Mouse (Mus musculus): ENCODE results near the gene Sox2. TPM values are rescaled to one million over a fixed set of nuclear protein-coding genes. Genes with fewer than 3 reads are reported as not detected.

Gene Sox2
- polyA plus RNA-seq, 1 experiment from 2014 or later, result not detected

GRCm38 (mm10) chr3:34641756-34642497 is 8.3 kb upstream of the Sox2 start:
- Histone ChIP-seq H3K9ac (ENCODE audit: low read depth, low read length) (no peak overlapping the region), H3K4me2 (ENCODE audit: low read depth, low read length) (no peak overlapping the region), H3K27ac (ENCODE audit: low read length) (no peak overlapping the region), H3K27me3 (ENCODE audit: control insufficient read depth, insufficient read depth, low read depth, low read length) (peaks cover 77% of the 10 kb centered on the region), H3K4me1 (ENCODE audit: control insufficient read depth, low read depth, low read length) (no peaks in the 10 kb centered on the region), H3K9me3 (replicated peaks; ENCODE audit: control insufficient read depth, low read length) (no peaks in the 10 kb centered on the region), H3K4me3 (ENCODE audit: low read depth, low read length) (no peak overlapping the region), H3K36me3 (ENCODE audit: control insufficient read depth, insufficient read depth) (no peaks in the 10 kb centered on the region)
- 3% methylated on average over 38 of the region's 38 CpGs for WGBS (ENCODE audit: insufficient replicate concordance)
- ATAC-seq (ENCODE audit: low read depth), result no peak

DNA sequence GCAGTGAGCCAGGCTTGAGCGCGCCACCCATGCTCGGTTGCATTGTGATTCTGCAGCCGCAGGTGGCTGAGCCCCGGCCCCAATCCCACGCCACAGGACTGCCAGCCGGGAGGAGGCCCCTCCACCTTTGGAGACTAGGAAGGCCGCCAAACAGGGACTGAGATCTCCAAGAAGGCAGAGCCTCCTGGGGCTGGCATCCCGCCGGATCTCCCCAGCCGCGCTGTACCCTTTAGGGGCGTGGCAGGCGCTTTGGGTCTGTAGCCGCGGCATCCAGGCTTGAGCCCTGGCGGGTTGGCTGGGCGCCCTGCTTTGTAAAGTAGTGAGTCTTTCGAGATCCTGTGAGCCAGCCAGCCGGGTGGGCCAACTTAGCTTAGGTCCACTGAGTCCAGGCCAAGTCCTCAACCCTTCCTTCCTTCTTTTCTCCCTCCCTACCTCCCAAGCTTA is 7.7 kb upstream of the Sox2 start:
- H3K36me3 ChIP-seq (ENCODE audit: control insufficient read depth, insufficient read depth), result no peaks in the 10 kb centered on the region
- no peaks in the 10 kb centered on the region for H3K4me1 ChIP-seq (ENCODE audit: control insufficient read depth, low read depth, low read length)
- ATAC-seq (ENCODE audit: low read depth), result no peak
- no peaks in the 10 kb centered on the region for H3K9me3 ChIP-seq (replicated peaks; ENCODE audit: control insufficient read depth, low read length)
- WGBS (ENCODE audit: insufficient replicate concordance), result under 1% methylated on average over 20 of the region's 20 CpGs
- no peak overlapping the region for H3K9ac ChIP-seq (ENCODE audit: low read depth, low read length)
- no peak overlapping the region for H3K4me3 ChIP-seq (ENCODE audit: low read depth, low read length)
- H3K27ac ChIP-seq (ENCODE audit: low read length), result no peak overlapping the region
- peaks cover 83% of the 10 kb centered on the region for H3K27me3 ChIP-seq (ENCODE audit: control insufficient read depth, insufficient read depth, low read depth, low read length)
- no peak overlapping the region for H3K4me2 ChIP-seq (ENCODE audit: low read depth, low read length)

GRCm38 (mm10) chr3:34643067-34643466 is 7.1 kb upstream of the Sox2 start:
- H3K36me3 ChIP-seq (ENCODE audit: control insufficient read depth, insufficient read depth), result no peaks in the 10 kb centered on the region
- no peak for ATAC-seq (ENCODE audit: low read depth)
- H3K9me3 ChIP-seq (replicated peaks; ENCODE audit: control insufficient read depth, low read length), result no peaks in the 10 kb centered on the region
- peaks cover 85% of the 10 kb centered on the region for H3K27me3 ChIP-seq (ENCODE audit: control insufficient read depth, insufficient read depth, low read depth, low read length)
- H3K4me3 ChIP-seq (ENCODE audit: low read depth, low read length), result no peak overlapping the region
- H3K9ac ChIP-seq (ENCODE audit: low read depth, low read length), result no peak overlapping the region
- H3K27ac ChIP-seq (ENCODE audit: low read length), result no peak overlapping the region
- no peak overlapping the region for H3K4me2 ChIP-seq (ENCODE audit: low read depth, low read length)
- H3K4me1 ChIP-seq (ENCODE audit: control insufficient read depth, low read depth, low read length), result no peaks in the 10 kb centered on the region
- WGBS (ENCODE audit: insufficient replicate concordance), result 5% methylated on average over 5 of the region's 5 CpGs

GRCm38 (mm10) chr3:34643536-34644115 is 6.6 kb upstream of the Sox2 start:
- peaks cover 85% of the 10 kb centered on the region for H3K27me3 ChIP-seq (ENCODE audit: control insufficient read depth, insufficient read depth, low read depth, low read length)
- ATAC-seq (ENCODE audit: low read depth), result no peak
- H3K4me2 ChIP-seq (ENCODE audit: low read depth, low read length), result no peak overlapping the region
- H3K9ac ChIP-seq (ENCODE audit: low read depth, low read length), result no peak overlapping the region
- WGBS (ENCODE audit: insufficient replicate concordance), result 4% methylated on average over 15 of the region's 15 CpGs
- no peaks in the 10 kb centered on the region for H3K36me3 ChIP-seq (ENCODE audit: control insufficient read depth, insufficient read depth)
- H3K4me1 ChIP-seq (ENCODE audit: control insufficient read depth, low read depth, low read length), result no peaks in the 10 kb centered on the region
- H3K4me3 ChIP-seq (ENCODE audit: low read depth, low read length), result no peak overlapping the region
- H3K27ac ChIP-seq (ENCODE audit: low read length), result no peak overlapping the region
- H3K9me3 ChIP-seq (replicated peaks; ENCODE audit: control insufficient read depth, low read length), result no peaks in the 10 kb centered on the region

GRCm38 (mm10) chr3:34646169-34646568 is 4.0 kb upstream of the Sox2 start:
- Histone ChIP-seq H3K27ac (ENCODE audit: low read length) (no peak overlapping the region), H3K9me3 (replicated peaks; ENCODE audit: control insufficient read depth, low read length) (no peaks in the 10 kb centered on the region), H3K9ac (ENCODE audit: low read depth, low read length) (no peak overlapping the region), H3K4me3 (ENCODE audit: low read depth, low read length) (no peak overlapping the region), H3K4me2 (ENCODE audit: low read depth, low read length) (no peak overlapping the region), H3K4me1 (ENCODE audit: control insufficient read depth, low read depth, low read length) (peaks cover 3% of the 10 kb centered on the region; the same call in 1 of the 2 replicates), H3K27me3 (ENCODE audit: control insufficient read depth, insufficient read depth, low read depth, low read length) (peaks cover 90% of the 10 kb centered on the region), H3K36me3 (ENCODE audit: control insufficient read depth, insufficient read depth) (no peaks in the 10 kb centered on the region)
- 3% methylated on average over 10 of the region's 10 CpGs for WGBS (ENCODE audit: insufficient replicate concordance)
- ATAC-seq (ENCODE audit: low read depth), result no peak

DNA sequence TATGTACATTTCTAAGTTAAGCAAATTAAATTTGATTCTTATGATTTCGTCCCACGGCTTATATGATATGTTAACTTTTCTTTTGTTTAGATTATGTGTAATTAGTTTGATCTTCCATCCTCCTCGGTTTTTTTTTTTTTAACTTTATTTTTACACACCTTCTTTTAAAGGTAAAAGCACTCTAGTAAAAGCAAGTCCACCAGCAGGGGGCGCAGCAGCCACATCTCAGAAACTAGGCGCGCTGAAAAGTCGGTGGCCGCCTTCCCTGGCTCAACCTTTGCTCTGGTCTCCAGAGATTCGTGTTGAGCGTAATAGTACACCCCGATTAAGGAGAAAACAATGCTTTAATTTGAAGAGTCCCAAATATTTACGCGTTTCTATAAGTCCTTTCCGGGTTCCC is 2.5 kb upstream of the Sox2 start:
- 1% methylated on average over 14 of the region's 14 CpGs for WGBS (ENCODE audit: insufficient replicate concordance)
- no peak overlapping the region for H3K27ac ChIP-seq (ENCODE audit: low read length)
- no peak overlapping the region for H3K4me2 ChIP-seq (ENCODE audit: low read depth, low read length)

GRCm38 (mm10) chr3:34648105-34648832 is 1.9 kb upstream of the Sox2 start:
- Histone ChIP-seq H3K4me3 (ENCODE audit: low read depth, low read length) (no peak overlapping the region), H3K27ac (ENCODE audit: low read length) (no peak overlapping the region), H3K9ac (ENCODE audit: low read depth, low read length) (no peak overlapping the region), H3K4me2 (ENCODE audit: low read depth, low read length) (no peak overlapping the region), H3K27me3 (ENCODE audit: control insufficient read depth, insufficient read depth, low read depth, low read length) (peaks cover 87% of the 10 kb centered on the region), H3K4me1 (ENCODE audit: control insufficient read depth, low read depth, low read length) (peaks cover 3% of the 10 kb centered on the region; the same call in 1 of the 2 replicates), H3K36me3 (ENCODE audit: control insufficient read depth, insufficient read depth) (no peaks in the 10 kb centered on the region), H3K9me3 (replicated peaks; ENCODE audit: control insufficient read depth, low read length) (no peaks in the 10 kb centered on the region)
- ATAC-seq (ENCODE audit: low read depth), result no peak
- WGBS (ENCODE audit: insufficient replicate concordance), result 4% methylated on average over 19 of the region's 19 CpGs

More for the DNA sequence above, 2.5 kb upstream of the Sox2 start:
- peaks cover 3% of the 10 kb centered on the region; the same call in 1 of the 2 replicates for H3K4me1 ChIP-seq (ENCODE audit: control insufficient read depth, low read depth, low read length)
- H3K9ac ChIP-seq (ENCODE audit: low read depth, low read length), result no peak overlapping the region
- peaks cover 87% of the 10 kb centered on the region for H3K27me3 ChIP-seq (ENCODE audit: control insufficient read depth, insufficient read depth, low read depth, low read length)
- ATAC-seq (ENCODE audit: low read depth), result no peak
- no peaks in the 10 kb centered on the region for H3K36me3 ChIP-seq (ENCODE audit: control insufficient read depth, insufficient read depth)
- H3K4me3 ChIP-seq (ENCODE audit: low read depth, low read length), result no peak overlapping the region
- H3K9me3 ChIP-seq (replicated peaks; ENCODE audit: control insufficient read depth, low read length), result no peaks in the 10 kb centered on the region

DNA sequence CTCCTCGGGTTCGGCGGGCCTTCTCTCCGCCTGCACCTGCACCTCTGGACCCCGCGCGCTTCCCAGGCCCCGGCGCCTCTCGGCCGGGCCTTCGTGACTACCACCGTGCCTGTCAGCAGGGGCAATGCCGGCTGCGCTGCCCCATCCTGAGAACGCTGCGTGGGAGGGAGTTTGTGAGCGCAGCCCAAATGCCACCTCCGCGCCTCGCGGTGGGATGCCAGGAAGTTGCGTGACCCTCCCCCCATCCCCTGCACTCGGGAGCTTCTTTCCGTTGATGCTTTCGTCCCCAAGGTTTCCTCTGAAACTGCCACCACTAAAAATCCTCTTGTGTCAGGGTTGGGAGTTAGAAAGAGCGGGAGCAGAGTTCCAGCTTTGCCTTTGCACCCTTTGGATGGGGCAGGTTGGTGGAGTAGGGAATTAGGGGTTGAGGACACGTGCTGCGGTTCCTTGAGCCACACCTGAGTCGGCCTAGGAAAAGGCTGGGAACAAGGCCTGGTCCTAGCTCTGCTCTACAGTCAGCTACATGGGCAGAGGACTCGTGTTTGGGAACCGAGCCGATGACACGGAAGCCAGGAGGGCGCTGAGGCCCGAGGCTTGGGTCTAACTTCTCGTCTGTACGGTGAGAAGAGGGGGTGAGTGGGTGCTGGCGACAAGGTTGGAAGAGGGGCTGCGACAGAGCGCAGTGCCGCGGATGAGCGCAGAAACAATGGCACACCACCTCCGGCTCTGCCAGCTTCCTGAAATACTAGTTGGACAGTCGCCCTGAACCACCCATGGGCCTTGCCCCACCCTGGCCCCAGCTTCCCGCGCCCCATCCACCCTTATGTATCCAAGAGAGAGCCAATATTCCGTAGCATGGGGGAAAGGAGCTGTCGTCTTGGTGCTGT is 1.1 kb upstream of the Sox2 start:
- Histone ChIP-seq H3K9ac (ENCODE audit: low read depth, low read length) (no peak overlapping the region), H3K9me3 (replicated peaks; ENCODE audit: control insufficient read depth, low read length) (no peaks in the 10 kb centered on the region), H3K27ac (ENCODE audit: low read length) (no peak overlapping the region), H3K36me3 (ENCODE audit: control insufficient read depth, insufficient read depth) (no peaks in the 10 kb centered on the region), H3K27me3 (ENCODE audit: control insufficient read depth, insufficient read depth, low read depth, low read length) (peaks cover 87% of the 10 kb centered on the region), H3K4me2 (ENCODE audit: low read depth, low read length) (peak overlapping the region; percentile 38), H3K4me3 (ENCODE audit: low read depth, low read length) (peak overlapping the region; percentile 12; the same call in 1 of the 2 replicates), H3K4me1 (ENCODE audit: control insufficient read depth, low read depth, low read length) (peaks cover 3% of the 10 kb centered on the region; the same call in 1 of the 2 replicates)
- WGBS (ENCODE audit: insufficient replicate concordance), result 2% methylated on average over 50 of the region's 50 CpGs
- no peak for ATAC-seq (ENCODE audit: low read depth)

Measured in liver, embryonic 16.5 days (tissue).